Mouse (Mus musculus): ENCODE data around the gene Phf19.

- TF ChIP-seq CTCF (IDR thresholded peaks at IDR 0.05; ENCODE audit: extremely low read depth, insufficient read length, insufficient replicate concordance, low read depth, low read length) (peak; percentile 69; the same call in 1 of the 2 replicates), POLR2A (IDR thresholded peaks at IDR 0.05; ENCODE audit: low read depth, low read length) (no peak)
These were observed 16.0 kb downstream of the Phf19 start for GRCm38 (mm10) chr2:34897820-34898219.

Measured in small intestine, adult 2 months (tissue).